Mouse (Mus musculus) erythroblast, adult 5-6 weeks (primary cell): Measurements from ENCODE around the gene Pim3. TPM values are rescaled to one million over a fixed set of nuclear protein-coding genes. Genes with fewer than 3 reads are reported as not detected.
"Not testable (repeated sequence)": the region's sequence is repeated elsewhere in the genome, so short reads cannot be mapped to it uniquely, and the experiment has no call there.

Experiments
- ATAC-seq: replicated peaks from 2 replicates; pipeline ENCODE4 v1.8.0; 2016; ENCODE audit warnings: moderate number of reproducible peaks, mild to moderate bottlenecking, moderate TSS enrichment, inconsistent platforms; ENCODE audit not compliant: poor library complexity, low FRiP score, severe bottlenecking
- total RNA-seq, 2 experiments: library from RNA; stranded (forward) in 1 of 2; stranded (reverse) in 1 of 2; fragments of 150-400 nt in 1 of 2; fragments of 200-764, 138-1000 nt in 1 of 2; gene quantifications; 2 replicates each; pipeline versions ENCODE4 v1.2.3 to v1.2.4; 2015 to 2017; ENCODE audit warnings: low replicate concordance in 2 of 2

The Pim3 gene
- total RNA-seq (2015; ENCODE audit: low replicate concordance), result 1.5 and 3.1 TPM in 2 replicates
- total RNA-seq (2017; ENCODE audit: low replicate concordance), result 0.51 and 0.84 TPM in 2 replicates

- ATAC-seq, result peak; percentile 91
Measured at GRCm38 (mm10) chr15:88861772-88862622, at the start of gene Pim3. Pim3 (plus strand) TSS chr15:88862186.

- no peak for ATAC-seq
Measured at GRCm38 (mm10) chr15:88813262-88813661, 48.7 kb upstream of the Pim3 start.

GRCm38 (mm10) chr15:88813873-88814272 is 48.1 kb upstream of the Pim3 start:
- not testable (repeated sequence) for ATAC-seq

GRCm38 (mm10) chr15:88814411-88815047 is 47.5 kb upstream of the Pim3 start:
- ATAC-seq, result no peak

- no peak for ATAC-seq
Measured at GRCm38 (mm10) chr15:88815196-88815700, 46.7 kb upstream of the Pim3 start.

- peak; percentile 96 for ATAC-seq
Measured at GRCm38 (mm10) chr15:88819026-88819905, 42.7 kb upstream of the Pim3 start, which contains the start of the genes Alg12 and Creld2. Alg12 (minus strand) TSS chr15:88819318. Creld2 (plus strand) TSS chr15:88819646.

- no peak for ATAC-seq
Measured at GRCm38 (mm10) chr15:88819906-88820303, 42.1 kb upstream of the Pim3 start.

- ATAC-seq, result no peak
Measured at GRCm38 (mm10) chr15:88821403-88821802, 40.6 kb upstream of the Pim3 start.

- ATAC-seq, result no peak
Measured at GRCm38 (mm10) chr15:88822513-88822912, 39.5 kb upstream of the Pim3 start.

GRCm38 (mm10) chr15:88823376-88823775 is 38.6 kb upstream of the Pim3 start:
- no peak for ATAC-seq

GRCm38 (mm10) chr15:88827466-88827865 is 34.5 kb upstream of the Pim3 start:
- no peak for ATAC-seq

- ATAC-seq, result peak; percentile 76
Measured at GRCm38 (mm10) chr15:88827991-88828799, 33.8 kb upstream of the Pim3 start.

GRCm38 (mm10) chr15:88828800-88829705 is 32.9 kb upstream of the Pim3 start:
- peak; percentile 74 for ATAC-seq

GRCm38 (mm10) chr15:88829791-88830440 is 32.1 kb upstream of the Pim3 start:
- no peak for ATAC-seq

GRCm38 (mm10) chr15:88830696-88831095 is 31.3 kb upstream of the Pim3 start:
- no peak for ATAC-seq

GRCm38 (mm10) chr15:88831482-88831881 is 30.5 kb upstream of the Pim3 start:
- no peak for ATAC-seq

- ATAC-seq, result no peak
Measured at GRCm38 (mm10) chr15:88832536-88832935, 29.4 kb upstream of the Pim3 start.
